Mouse (Mus musculus) bone marrow macrophage, adult 2 months (primary cell): Measurements from ENCODE around the gene Dnajb7.

Experiments used
- CTCF ChIP-seq: IDR thresholded peaks from 2 replicates; pipeline ENCODE4 v1.5.1; 2012; ENCODE audit warnings: low read depth, mild to moderate bottlenecking, low read length, moderate library complexity
- POLR2A ChIP-seq: IDR thresholded peaks from 2 replicates; pipeline ENCODE4 v1.6.1; 2012; ENCODE audit warnings: mild to moderate bottlenecking, low read depth, low read length, borderline replicate concordance

- TF ChIP-seq CTCF (no peak), POLR2A (no peak)
These were observed 3.1 kb downstream of the Dnajb7 start for GRCm38 (mm10) chr15:81405008-81405407.
